Mouse (Mus musculus) heart, embryonic 16.5 days (tissue): ENCODE measurements around the gene Enkd1. TPM values are rescaled to one million over a fixed set of nuclear protein-coding genes. Genes with fewer than 3 reads are reported as not detected.
A peak's percentile ranks its signal among the peaks of the same experiment; 100 is the strongest.

Experiments used
- ATAC-seq: fragments of 200-750 bp; cut with Nextera tagmentation; replicated peaks from 2 replicates; pipeline ENCODE4 v1.8.0; 2017; ENCODE audit warnings: moderate number of reproducible peaks; ENCODE audit not compliant: insufficient read depth, low FRiP score; ENCODE audit errors: extremely low read depth
- H3K27ac ChIP-seq: fragments of 300-500 bp; sonication (generic); 2 replicates; pipeline ENCODE4 v1.5.1; 2014; ENCODE audit warnings: mild to moderate bottlenecking, low read length, control low read depth, moderate library complexity
- H3K27me3 ChIP-seq: fragments of 300-500 bp; sonication (generic); 2 replicates; pipeline ENCODE4 v1.6.1; 2014; ENCODE audit warnings: low read length, mixed read lengths; ENCODE audit not compliant: control insufficient read depth, insufficient read depth
- H3K36me3 ChIP-seq: fragments of 300-500 bp; sonication (generic); 2 replicates; pipeline ENCODE4 v1.6.1; 2014; ENCODE audit not compliant: control insufficient read depth, insufficient read depth
- H3K4me1 ChIP-seq: fragments of 300-500 bp; sonication (generic); 2 replicates; pipeline ENCODE4 v1.6.1; 2014; ENCODE audit warnings: low read length, mixed read lengths; ENCODE audit not compliant: control insufficient read depth, insufficient read depth
- H3K4me2 ChIP-seq: fragments of 300-500 bp; sonication (generic); 2 replicates; pipeline ENCODE4 v1.6.1; 2014; ENCODE audit warnings: low read depth, mild to moderate bottlenecking, control low read depth, low read length
- H3K4me3 ChIP-seq: fragments of 300-500 bp; sonication (generic); 2 replicates; pipeline ENCODE4 v1.5.1; 2014; ENCODE audit warnings: mild to moderate bottlenecking, control low read depth, low read length
- H3K9ac ChIP-seq: fragments of 300-500 bp; sonication (generic); 2 replicates; pipeline ENCODE4 v1.6.1; 2014; ENCODE audit warnings: low read length, control low read depth
- H3K9me3 ChIP-seq: fragments of 300-500 bp; sonication (generic); replicated peaks from 2 replicates; pipeline ENCODE4 v1.6.1; 2016; ENCODE audit warnings: low read length; ENCODE audit not compliant: control insufficient read depth
- WGBS: fragments of 180-500 bp; shearing (Covaris S2); extraction: QIAGEN DNeasy Blood & Tissue Kit; methylation state at CpG from one replicate; pipeline ENCODE4 v1.1.7; 2014; 5-methylcytosine and 5-hydroxymethylcytosine counted together
- polyA plus RNA-seq: library from polyadenylated mRNA; unstranded; fragments of >200 nt; fragmentation: Nextera tagmentation; extraction: Ambion mirVana; gene quantifications from 2 replicates; pipeline ENCODE4 v1.2.1, GENCODE M21; 2015

Enkd1 gene
- polyA plus RNA-seq, 1 experiment from 2014 or later, result 13.1 TPM

DNA sequence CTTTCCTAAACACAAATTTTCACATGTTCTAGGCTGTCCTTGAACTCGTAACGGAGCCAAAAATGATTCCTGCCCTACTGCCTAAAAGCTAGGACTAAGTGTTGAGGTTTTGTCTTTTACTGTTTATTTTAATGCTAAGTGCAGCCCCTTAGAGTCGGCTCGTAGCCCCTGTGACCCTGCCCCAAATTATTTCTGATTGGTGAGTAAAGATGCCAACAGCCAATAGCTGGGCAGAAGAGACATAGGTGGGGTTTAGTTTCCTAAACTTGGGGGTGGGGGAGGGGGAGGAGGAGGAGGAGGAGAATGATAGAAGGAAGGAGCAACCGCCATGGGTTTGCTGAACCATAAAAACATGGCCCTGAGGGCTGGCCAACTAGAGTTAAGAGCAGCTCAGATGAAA lies 17.7 kb upstream of the Enkd1 start:
- H3K4me3 ChIP-seq, result no peak overlapping the region
- H3K27ac ChIP-seq, result no peak overlapping the region
- H3K27me3 ChIP-seq, result no peaks in the 10 kb centered on the region
- H3K9ac ChIP-seq, result no peak overlapping the region
- no peak overlapping the region for H3K4me2 ChIP-seq
- H3K9me3 ChIP-seq, result no peaks in the 10 kb centered on the region
- H3K4me1 ChIP-seq, result no peaks in the 10 kb centered on the region
- 0 out of 2 replicates have a peak, but pooled peaks cover 2% of the 10 kb centered on the region for H3K36me3 ChIP-seq
- WGBS, result 80% methylated on average over 5 of the region's 5 CpGs
- ATAC-seq, result no peak

DNA sequence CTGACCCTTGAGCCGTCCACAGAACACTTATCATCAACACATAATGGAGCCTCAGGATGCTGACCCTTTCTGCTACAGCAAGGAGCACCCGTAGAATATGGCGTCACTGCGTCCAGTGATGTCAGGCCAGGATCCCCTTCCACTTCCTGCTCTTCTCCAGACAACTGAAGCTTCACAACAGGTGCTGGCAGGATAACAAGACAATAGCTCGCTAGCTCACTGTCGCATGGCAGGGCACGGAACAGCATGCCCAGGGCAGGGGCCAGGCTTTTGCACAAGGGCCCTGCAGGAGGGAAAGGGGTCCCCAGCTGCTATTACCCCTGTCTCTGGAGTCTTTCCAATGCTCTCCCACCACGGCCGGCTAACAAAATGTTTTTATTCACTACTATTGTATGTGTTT lies 14.9 kb upstream of the Enkd1 start:
- no peak overlapping the region for H3K9ac ChIP-seq
- no peak for ATAC-seq
- H3K36me3 ChIP-seq, result 0 out of 2 replicates have a peak, but pooled peaks cover 2% of the 10 kb centered on the region
- no peak overlapping the region for H3K27ac ChIP-seq
- no peaks in the 10 kb centered on the region for H3K9me3 ChIP-seq
- WGBS, result 83% methylated on average over 9 of the region's 9 CpGs
- no peaks in the 10 kb centered on the region for H3K27me3 ChIP-seq
- no peak overlapping the region for H3K4me3 ChIP-seq
- no peaks in the 10 kb centered on the region for H3K4me1 ChIP-seq
- H3K4me2 ChIP-seq, result no peak overlapping the region

DNA sequence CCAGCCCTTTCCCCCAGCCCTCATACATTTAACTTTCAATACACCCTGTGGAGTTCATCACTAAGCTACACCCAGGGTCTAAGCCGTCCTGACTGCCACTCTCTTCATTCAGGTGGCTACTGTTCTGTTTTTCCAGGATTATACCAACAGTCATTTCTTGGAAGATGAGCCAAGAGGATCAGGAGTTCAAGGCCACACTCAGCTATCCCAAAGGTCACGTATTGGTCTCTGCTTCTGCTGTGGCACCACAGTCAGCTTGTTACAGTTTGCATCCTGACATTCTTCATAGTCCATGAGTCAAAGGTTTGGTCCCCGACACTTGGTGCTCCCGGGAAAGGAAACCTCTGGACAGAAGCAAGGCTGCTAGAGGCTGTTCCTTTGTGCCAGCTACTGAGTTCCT lies 11.6 kb upstream of the Enkd1 start:
- Histone ChIP-seq H3K36me3 (no peaks in the 10 kb centered on the region), H3K4me3 (no peak overlapping the region), H3K27me3 (no peaks in the 10 kb centered on the region), H3K4me2 (no peak overlapping the region), H3K4me1 (no peaks in the 10 kb centered on the region), H3K9me3 (no peaks in the 10 kb centered on the region), H3K27ac (no peak overlapping the region), H3K9ac (no peak overlapping the region)
- WGBS, result 82% methylated on average over 4 of the region's 4 CpGs
- no peak for ATAC-seq

DNA sequence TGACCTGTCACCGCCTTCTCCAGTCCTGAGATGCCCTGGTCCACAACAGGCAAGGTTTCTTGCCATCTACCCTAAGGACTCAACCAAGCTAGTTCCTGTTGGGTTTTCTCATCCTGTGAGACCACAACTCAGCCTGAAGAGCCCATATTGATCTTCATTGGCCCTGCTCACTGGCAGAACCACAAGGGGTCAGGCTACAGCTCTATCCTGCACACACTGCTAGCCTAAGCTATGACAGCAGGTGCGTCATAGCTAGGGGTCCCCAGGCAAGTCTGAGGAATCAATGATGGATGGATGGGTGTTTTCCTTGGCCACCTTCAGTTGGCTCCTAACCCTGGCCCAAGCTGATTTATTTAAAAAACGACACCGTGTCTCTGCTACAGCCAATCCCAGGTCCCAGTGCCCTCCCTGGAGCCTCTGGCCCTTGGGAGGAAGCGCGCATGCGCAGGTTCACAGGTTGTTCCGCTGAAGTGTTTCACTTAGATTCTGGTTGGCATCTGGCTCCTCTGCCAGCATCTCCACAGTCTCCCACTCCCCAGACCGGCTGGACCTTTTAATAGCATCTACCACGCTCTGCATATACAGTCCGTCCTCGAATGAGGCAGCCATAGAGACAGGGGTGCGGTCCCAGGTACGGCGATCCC lies 8.4 kb upstream of the Enkd1 start:
- Histone ChIP-seq H3K9me3 (no peaks in the 10 kb centered on the region), H3K4me3 (no peak overlapping the region), H3K27me3 (no peaks in the 10 kb centered on the region), H3K4me2 (no peak overlapping the region), H3K36me3 (no peaks in the 10 kb centered on the region), H3K9ac (no peak overlapping the region), H3K4me1 (no peaks in the 10 kb centered on the region), H3K27ac (no peak overlapping the region)
- WGBS, result 87% methylated on average over 15 of the region's 15 CpGs
- ATAC-seq, result no peak

DNA sequence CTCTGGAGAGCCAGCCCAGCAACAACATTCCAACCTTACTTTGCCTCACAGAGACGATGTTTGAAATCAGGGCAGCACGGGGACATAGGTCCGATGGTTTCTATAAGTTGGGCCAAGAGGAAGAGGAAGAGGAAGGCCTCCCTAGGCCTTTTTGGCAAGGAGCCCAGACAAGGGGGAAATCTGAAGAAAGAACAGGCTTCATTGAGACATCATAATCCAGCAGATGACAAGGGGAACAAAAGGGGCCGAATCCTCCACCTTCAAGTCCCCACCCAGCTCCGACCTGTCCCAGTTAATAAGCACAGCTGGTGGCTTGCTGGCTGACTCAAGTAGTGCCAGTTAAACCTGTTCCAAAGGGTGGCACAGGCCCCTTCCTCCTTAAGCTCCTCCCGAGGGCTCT lies 7.0 kb upstream of the Enkd1 start:
- H3K4me3 ChIP-seq, result no peak overlapping the region
- H3K4me1 ChIP-seq, result no peaks in the 10 kb centered on the region
- peak; percentile 28 for ATAC-seq
- no peak overlapping the region for H3K4me2 ChIP-seq
- no peaks in the 10 kb centered on the region for H3K27me3 ChIP-seq
- peak overlapping the region; percentile 44; the same call in 1 of the 2 replicates for H3K27ac ChIP-seq
- no peaks in the 10 kb centered on the region for H3K9me3 ChIP-seq
- WGBS, result 59% methylated on average over 6 of the region's 6 CpGs
- H3K9ac ChIP-seq, result no peak overlapping the region
- no peaks in the 10 kb centered on the region for H3K36me3 ChIP-seq

DNA sequence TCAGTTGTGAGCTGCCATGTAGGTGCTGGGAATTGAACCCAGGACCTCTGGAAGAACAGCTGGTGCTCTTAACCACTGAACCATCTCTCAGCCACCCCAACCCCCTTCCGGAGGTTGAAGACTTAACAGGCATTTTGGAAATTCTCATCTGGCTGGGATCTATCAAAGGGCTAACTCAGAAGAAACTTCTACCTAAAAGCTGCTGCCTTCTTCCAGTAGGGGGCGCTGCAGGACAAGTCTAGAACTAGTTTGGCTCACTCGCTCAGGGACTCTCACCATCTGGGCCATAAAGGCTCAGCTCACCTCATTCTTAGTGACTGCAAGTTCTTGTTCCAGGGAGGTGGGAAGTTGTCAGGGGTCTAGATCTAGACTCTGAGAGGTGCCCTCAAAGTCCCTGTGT lies 6.1 kb upstream of the Enkd1 start:
- H3K36me3 ChIP-seq, result no peaks in the 10 kb centered on the region
- no peak overlapping the region for H3K27ac ChIP-seq

DNA sequence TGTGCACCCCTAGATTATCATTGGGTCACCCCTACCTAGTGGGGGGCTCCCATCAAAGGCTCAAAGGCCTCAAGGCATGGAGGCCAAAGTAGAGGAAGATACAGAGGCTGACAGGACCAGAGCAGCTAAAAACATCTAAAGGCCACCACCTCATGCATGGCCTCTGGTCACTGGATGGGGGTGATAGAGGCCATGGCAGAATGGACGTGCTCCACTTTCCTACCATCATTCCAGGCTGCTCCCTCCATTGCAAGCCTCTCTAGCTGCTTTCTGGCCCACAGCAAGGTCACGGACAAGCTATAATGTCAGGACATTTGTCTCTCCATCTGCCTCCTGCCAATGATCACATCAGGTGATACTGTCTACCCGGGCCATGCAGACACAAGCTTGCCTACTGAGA lies 4.3 kb upstream of the Enkd1 start:
- no peak overlapping the region for H3K4me3 ChIP-seq
- WGBS, result 84% methylated on average over 3 of the region's 3 CpGs
- no peak for ATAC-seq
- no peak overlapping the region for H3K27ac ChIP-seq
- no peak overlapping the region for H3K9ac ChIP-seq
- H3K4me2 ChIP-seq, result no peak overlapping the region
- no peaks in the 10 kb centered on the region for H3K9me3 ChIP-seq
- peaks cover 3% of the 10 kb centered on the region; the same call in 1 of the 2 replicates for H3K4me1 ChIP-seq
- H3K27me3 ChIP-seq, result no peaks in the 10 kb centered on the region
- H3K36me3 ChIP-seq, result no peaks in the 10 kb centered on the region

More for the DNA sequence above, 6.1 kb upstream of the Enkd1 start:
- WGBS, result 4% methylated on average over 3 of the region's 3 CpGs
- Histone ChIP-seq H3K9ac (no peak overlapping the region), H3K4me1 (no peaks in the 10 kb centered on the region), H3K9me3 (no peaks in the 10 kb centered on the region), H3K27me3 (no peaks in the 10 kb centered on the region), H3K4me2 (no peak overlapping the region), H3K4me3 (no peak overlapping the region)
- ATAC-seq, result peak; percentile 49; the same call in 1 of the 2 replicates

DNA sequence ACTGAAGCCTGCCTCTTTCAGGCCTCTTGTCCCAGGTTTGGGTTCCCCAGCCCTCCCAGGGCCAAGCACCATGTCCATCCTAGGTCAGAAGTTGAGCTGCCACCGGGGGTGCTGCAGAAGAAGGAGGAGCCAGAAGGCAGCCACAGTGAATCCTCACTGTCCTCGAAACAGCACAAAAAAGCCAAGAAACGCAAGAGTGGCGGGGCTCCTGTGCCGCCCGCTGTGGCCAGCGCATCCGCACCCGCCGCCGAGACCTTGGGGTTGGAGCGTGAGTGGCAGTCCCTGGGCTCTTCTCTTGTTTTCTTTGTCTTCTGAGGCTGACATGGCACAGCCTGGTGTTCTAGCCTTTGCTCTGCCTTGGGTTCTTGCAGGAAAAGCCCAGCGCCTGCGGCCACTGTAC lies 1.3 kb upstream of the Enkd1 start:
- WGBS, result 80% methylated on average over 14 of the region's 14 CpGs
- no peak for ATAC-seq

DNA sequence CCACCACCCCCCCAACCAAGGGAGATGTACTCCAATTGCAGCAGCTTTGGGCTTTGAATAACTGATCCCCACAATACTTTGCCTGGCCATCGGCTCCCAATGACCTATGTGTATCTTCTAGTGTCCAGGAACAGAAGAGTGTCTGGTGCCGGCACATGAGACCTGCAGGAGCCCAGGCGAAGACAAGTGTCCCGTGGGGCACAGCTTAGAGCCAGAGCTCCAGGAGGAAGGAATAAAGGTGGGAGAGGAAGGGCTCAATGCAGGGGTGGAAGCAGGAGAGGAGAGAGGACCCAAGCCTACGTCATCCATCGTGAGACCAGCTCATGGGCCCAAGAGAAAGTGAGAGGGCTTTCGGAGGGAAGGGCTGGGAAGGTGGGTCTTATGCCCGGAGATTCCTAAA lies 665 bp upstream of the Enkd1 start:
- no peaks in the 10 kb centered on the region for H3K36me3 ChIP-seq
- WGBS, result 91% methylated on average over 8 of the region's 8 CpGs

More for the DNA sequence above, 1.3 kb upstream of the Enkd1 start:
- H3K4me1 ChIP-seq, result peaks cover 4% of the 10 kb centered on the region; the same call in 1 of the 2 replicates
- no peaks in the 10 kb centered on the region for H3K36me3 ChIP-seq
- H3K9ac ChIP-seq, result no peak overlapping the region
- H3K4me2 ChIP-seq, result no peak overlapping the region
- no peaks in the 10 kb centered on the region for H3K27me3 ChIP-seq
- H3K27ac ChIP-seq, result no peak overlapping the region
- H3K4me3 ChIP-seq, result no peak overlapping the region
- no peaks in the 10 kb centered on the region for H3K9me3 ChIP-seq

More for the DNA sequence above, 665 bp upstream of the Enkd1 start:
- H3K27ac ChIP-seq, result no peak overlapping the region
- H3K4me3 ChIP-seq, result no peak overlapping the region
- H3K27me3 ChIP-seq, result no peaks in the 10 kb centered on the region
- peaks cover 4% of the 10 kb centered on the region; the same call in 1 of the 2 replicates for H3K4me1 ChIP-seq
- no peaks in the 10 kb centered on the region for H3K9me3 ChIP-seq
- no peak for ATAC-seq
- no peak overlapping the region for H3K9ac ChIP-seq
- no peak overlapping the region for H3K4me2 ChIP-seq
